Mouse (Mus musculus) R1 (cell line): ENCODE results near the gene Depdc5.
"Not testable (repeated sequence)": the region's sequence is repeated elsewhere in the genome, so short reads cannot be mapped to it uniquely, and the experiment has no call there.

Experiments used
- DNase-seq: peaks from one replicate; pipeline ENCODE4 v3.0.0-alpha.2; 2018; ENCODE audit warnings: low read depth, low spot score

Gene Depdc5

GRCm38 (mm10) chr5:32907496-32907895 lies 44.0 kb downstream of the Depdc5 start:
- no peak for DNase-seq

GRCm38 (mm10) chr5:32914071-32914470 lies 50.6 kb downstream of the Depdc5 start:
- peak; percentile 10 for DNase-seq

GRCm38 (mm10) chr5:32919281-32919680 lies 55.8 kb downstream of the Depdc5 start:
- not testable (repeated sequence) for DNase-seq

GRCm38 (mm10) chr5:32922906-32923305 lies 59.4 kb downstream of the Depdc5 start:
- DNase-seq: no peak

- DNase-seq: no peak
These were observed 67.3 kb downstream of the Depdc5 start for GRCm38 (mm10) chr5:32930761-32931160.

- DNase-seq: peak; percentile 42
These were observed 71.2 kb downstream of the Depdc5 start for GRCm38 (mm10) chr5:32934654-32935053.

- no peak for DNase-seq
These were observed 77.1 kb downstream of the Depdc5 start for GRCm38 (mm10) chr5:32940586-32940985.

GRCm38 (mm10) chr5:32941209-32941924 lies 77.9 kb downstream of the Depdc5 start:
- no peak for DNase-seq

GRCm38 (mm10) chr5:32950077-32950476 lies 86.6 kb downstream of the Depdc5 start:
- DNase-seq: no peak

GRCm38 (mm10) chr5:32950702-32951274 lies 87.3 kb downstream of the Depdc5 start:
- no peak for DNase-seq

- peak; percentile 55 for DNase-seq
These were observed 92.2 kb downstream of the Depdc5 start for GRCm38 (mm10) chr5:32955716-32956115.

- peak; percentile 93 for DNase-seq
These were observed 98.1 kb downstream of the Depdc5 start for GRCm38 (mm10) chr5:32961616-32962015.

- no peak for DNase-seq
These were observed 99.1 kb downstream of the Depdc5 start for GRCm38 (mm10) chr5:32962581-32962980.

GRCm38 (mm10) chr5:32976541-32976940 lies 113.0 kb downstream of the Depdc5 start:
- no peak for DNase-seq

- no peak for DNase-seq
These were observed 113.7 kb downstream of the Depdc5 start for GRCm38 (mm10) chr5:32977179-32977578.

GRCm38 (mm10) chr5:32985379-32985778 lies 121.9 kb downstream of the Depdc5 start:
- DNase-seq: no peak

- no peak for DNase-seq
These were observed 124.4 kb downstream of the Depdc5 start for GRCm38 (mm10) chr5:32987873-32988272.

GRCm38 (mm10) chr5:32989959-32990640 lies 126.6 kb downstream of the Depdc5 start:
- no peak for DNase-seq

GRCm38 (mm10) chr5:32991152-32991551 lies 127.7 kb downstream of the Depdc5 start:
- no peak for DNase-seq

- DNase-seq: no peak
These were observed 131.0 kb downstream of the Depdc5 start for GRCm38 (mm10) chr5:32994471-32994870.

- DNase-seq: no peak
These were observed 132.3 kb downstream of the Depdc5 start for GRCm38 (mm10) chr5:32995756-32996155.

- DNase-seq: no peak
These were observed 133.1 kb downstream of the Depdc5 start for GRCm38 (mm10) chr5:32996560-32996959.

GRCm38 (mm10) chr5:32997686-32998085 lies 134.2 kb downstream of the Depdc5 start:
- peak; percentile 29 for DNase-seq
